Mouse (Mus musculus) midbrain, embryonic 12.5 days (tissue): Measurements from ENCODE around the gene Msi2. TPM values are rescaled to one million over a fixed set of nuclear protein-coding genes. Genes with fewer than 3 reads are reported as not detected.

Source experiments
- ATAC-seq: fragments of 200-750 bp; cut with Nextera tagmentation; 2 replicates; pipeline ENCODE4 v1.8.0; 2017; ENCODE audit warnings: low read depth, moderate TSS enrichment, moderate library complexity; ENCODE audit not compliant: low FRiP score
- H3K27ac ChIP-seq: fragments of 300-500 bp; sonication (generic); replicated peaks from 2 replicates; pipeline ENCODE4 v1.5.1; 2016; ENCODE audit warnings: mild to moderate bottlenecking
- H3K27me3 ChIP-seq: fragments of 300-500 bp; sonication (generic); 2 replicates; pipeline ENCODE4 v1.6.1; 2016; ENCODE audit warnings: mild to moderate bottlenecking
- H3K36me3 ChIP-seq: fragments of 300-500 bp; sonication (generic); 2 replicates; pipeline ENCODE4 v1.6.1; 2016
- H3K4me1 ChIP-seq: fragments of 300-500 bp; sonication (generic); 2 replicates; pipeline ENCODE4 v1.6.1; 2016
- H3K4me2 ChIP-seq: fragments of 300-500 bp; sonication (generic); replicated peaks from 2 replicates; pipeline ENCODE4 v1.6.1; 2016; ENCODE audit warnings: mild to moderate bottlenecking, moderate library complexity
- H3K4me3 ChIP-seq: fragments of 300-500 bp; sonication (generic); 2 replicates; pipeline ENCODE4 v1.5.1; 2016; ENCODE audit warnings: mild to moderate bottlenecking
- H3K9ac ChIP-seq: fragments of 300-500 bp; sonication (generic); replicated peaks from 2 replicates; pipeline ENCODE4 v1.6.1; 2016; ENCODE audit warnings: mild to moderate bottlenecking, moderate library complexity
- H3K9me3 ChIP-seq: fragments of 300-500 bp; sonication (generic); 2 replicates; pipeline ENCODE4 v1.6.1; 2016; ENCODE audit warnings: mild to moderate bottlenecking
- WGBS: fragments of 180-500 bp; shearing (Covaris S2); methylation state at CpG from one replicate; pipeline ENCODE4 v1.1.7; 2016; 5-methylcytosine and 5-hydroxymethylcytosine counted together
- polyA plus RNA-seq: library from polyadenylated mRNA; unstranded; fragments of >200 nt; fragmentation: Nextera tagmentation; extraction: Ambion mirVana; gene quantifications from 2 replicates; pipeline ENCODE4 v1.2.1, GENCODE M21; 2016

Msi2 gene
- polyA plus RNA-seq: 41.5 and 47.9 TPM in 2 replicates

- no peaks in the 10 kb centered on the region for H3K27me3 ChIP-seq
- H3K36me3 ChIP-seq: no peaks in the 10 kb centered on the region
- H3K4me3 ChIP-seq: peak within 1 kb of the TSS; percentile 98
- H3K4me2 ChIP-seq: peak within 1 kb of the TSS; percentile 86
- WGBS: under 1% methylated on average over 58 of the region's 84 CpGs
- ATAC-seq: peak; percentile 83
- H3K9me3 ChIP-seq: no peaks in the 10 kb centered on the region
- peak within 1 kb of the TSS; percentile 98 for H3K9ac ChIP-seq
- H3K4me1 ChIP-seq: peaks cover 52% of the 10 kb centered on the region
- H3K27ac ChIP-seq: peak within 1 kb of the TSS; percentile 95
Measured at GRCm38 (mm10) chr11:88718050-88718765, at the start of gene Msi2. Gene Msi2, minus strand, starts transcription at chr11:88718513.

GRCm38 (mm10) chr11:88765635-88766034 lies 47.3 kb upstream of the Msi2 start:
- 65% methylated on average over 7 of the region's 7 CpGs for WGBS
- no peak overlapping the region for H3K27ac ChIP-seq

GRCm38 (mm10) chr11:88763371-88763770 lies 45.1 kb upstream of the Msi2 start:
- Histone ChIP-seq H3K36me3 (no peaks in the 10 kb centered on the region), H3K4me2 (no peak overlapping the region), H3K27me3 (no peaks in the 10 kb centered on the region), H3K9me3 (no peaks in the 10 kb centered on the region), H3K4me1 (peaks cover 16% of the 10 kb centered on the region), H3K9ac (no peak overlapping the region), H3K4me3 (no peak overlapping the region), H3K27ac (no peak overlapping the region)
- 89% methylated on average over 13 of the region's 13 CpGs for WGBS
- ATAC-seq: no peak

More at GRCm38 (mm10) chr11:88765635-88766034, 47.3 kb upstream of the Msi2 start:
- Histone ChIP-seq H3K9me3 (no peaks in the 10 kb centered on the region), H3K4me1 (peaks cover 9% of the 10 kb centered on the region), H3K4me2 (no peak overlapping the region), H3K4me3 (no peak overlapping the region), H3K27me3 (no peaks in the 10 kb centered on the region), H3K9ac (no peak overlapping the region), H3K36me3 (no peaks in the 10 kb centered on the region)
- ATAC-seq: no peak

- no peak overlapping the region for H3K9ac ChIP-seq
- H3K4me3 ChIP-seq: no peak overlapping the region
- no peak overlapping the region for H3K27ac ChIP-seq
- 90% methylated on average over 8 of the region's 8 CpGs for WGBS
- 0 out of 2 replicates have a peak, but pooled peaks cover 3% of the 10 kb centered on the region for H3K9me3 ChIP-seq
- no peaks in the 10 kb centered on the region for H3K27me3 ChIP-seq
- ATAC-seq: no peak
- H3K4me1 ChIP-seq: peaks cover 11% of the 10 kb centered on the region
- no peaks in the 10 kb centered on the region for H3K36me3 ChIP-seq
- H3K4me2 ChIP-seq: no peak overlapping the region
Measured at GRCm38 (mm10) chr11:88759501-88759900, 41.2 kb upstream of the Msi2 start.

- 41% methylated on average over 6 of the region's 6 CpGs for WGBS
- 0 out of 2 replicates have a peak, but pooled peaks cover 3% of the 10 kb centered on the region for H3K9me3 ChIP-seq
- no peak overlapping the region for H3K4me3 ChIP-seq
- H3K27ac ChIP-seq: no peak overlapping the region
- no peak overlapping the region for H3K4me2 ChIP-seq
- H3K9ac ChIP-seq: no peak overlapping the region
- no peaks in the 10 kb centered on the region for H3K27me3 ChIP-seq
- peaks cover 11% of the 10 kb centered on the region for H3K4me1 ChIP-seq
- no peaks in the 10 kb centered on the region for H3K36me3 ChIP-seq
- no peak for ATAC-seq
Measured at GRCm38 (mm10) chr11:88758402-88758801, 40.1 kb upstream of the Msi2 start.

- WGBS: 85% methylated on average over 12 of the region's 12 CpGs
- Histone ChIP-seq H3K27me3 (no peaks in the 10 kb centered on the region), H3K4me2 (no peak overlapping the region), H3K27ac (no peak overlapping the region), H3K9me3 (no peaks in the 10 kb centered on the region), H3K4me3 (no peak overlapping the region), H3K4me1 (no peaks in the 10 kb centered on the region), H3K9ac (no peak overlapping the region), H3K36me3 (no peaks in the 10 kb centered on the region)
- ATAC-seq: no peak
Measured at GRCm38 (mm10) chr11:88745306-88745705, 27.0 kb upstream of the Msi2 start.

GRCm38 (mm10) chr11:88739574-88740295 lies 21.4 kb upstream of the Msi2 start:
- H3K4me1 ChIP-seq: no peaks in the 10 kb centered on the region

GRCm38 (mm10) chr11:88729363-88729762 lies 11.1 kb upstream of the Msi2 start:
- H3K27me3 ChIP-seq: no peaks in the 10 kb centered on the region
- no peak overlapping the region for H3K4me2 ChIP-seq
- 52% methylated on average over 5 of the region's 5 CpGs for WGBS
- no peaks in the 10 kb centered on the region for H3K36me3 ChIP-seq
- H3K9ac ChIP-seq: no peak overlapping the region
- H3K9me3 ChIP-seq: no peaks in the 10 kb centered on the region
- H3K4me3 ChIP-seq: no peak overlapping the region
- peak; percentile 30; the same call in 1 of the 2 replicates for ATAC-seq
- peaks cover 22% of the 10 kb centered on the region for H3K4me1 ChIP-seq
- H3K27ac ChIP-seq: peak overlapping the region; percentile 52

More at GRCm38 (mm10) chr11:88739574-88740295, 21.4 kb upstream of the Msi2 start:
- H3K4me3 ChIP-seq: no peak overlapping the region
- no peak overlapping the region for H3K4me2 ChIP-seq
- no peaks in the 10 kb centered on the region for H3K27me3 ChIP-seq
- WGBS: 88% methylated on average over 13 of the region's 13 CpGs
- H3K27ac ChIP-seq: no peak overlapping the region
- H3K9me3 ChIP-seq: no peaks in the 10 kb centered on the region
- no peaks in the 10 kb centered on the region for H3K36me3 ChIP-seq
- no peak for ATAC-seq
- no peak overlapping the region for H3K9ac ChIP-seq

GRCm38 (mm10) chr11:88728508-88728890 lies 10.2 kb upstream of the Msi2 start:
- Histone ChIP-seq H3K4me3 (no peak overlapping the region), H3K9me3 (no peaks in the 10 kb centered on the region), H3K4me1 (peaks cover 22% of the 10 kb centered on the region), H3K36me3 (no peaks in the 10 kb centered on the region), H3K27ac (no peak overlapping the region), H3K9ac (no peak overlapping the region), H3K27me3 (no peaks in the 10 kb centered on the region), H3K4me2 (no peak overlapping the region)
- WGBS: 3% methylated on average over 6 of the region's 6 CpGs
- ATAC-seq: no peak

GRCm38 (mm10) chr11:88727768-88728507 lies 9.6 kb upstream of the Msi2 start:
- Histone ChIP-seq H3K4me2 (no peak overlapping the region), H3K9me3 (no peaks in the 10 kb centered on the region), H3K27me3 (no peaks in the 10 kb centered on the region), H3K9ac (no peak overlapping the region), H3K4me1 (peaks cover 22% of the 10 kb centered on the region), H3K4me3 (no peak overlapping the region), H3K36me3 (no peaks in the 10 kb centered on the region), H3K27ac (0 out of 2 replicates have a peak overlapping the region, but pooled peaks have one; percentile 10)
- WGBS: 65% methylated on average over 20 of the region's 20 CpGs
- no peak for ATAC-seq

- no peak overlapping the region for H3K4me3 ChIP-seq
- H3K9me3 ChIP-seq: no peaks in the 10 kb centered on the region
- H3K27ac ChIP-seq: no peak overlapping the region
- H3K27me3 ChIP-seq: no peaks in the 10 kb centered on the region
- 50% methylated on average over 10 of the region's 10 CpGs for WGBS
- no peak overlapping the region for H3K9ac ChIP-seq
- no peaks in the 10 kb centered on the region for H3K36me3 ChIP-seq
- H3K4me2 ChIP-seq: no peak overlapping the region
- ATAC-seq: no peak
- H3K4me1 ChIP-seq: peaks cover 22% of the 10 kb centered on the region
Measured at GRCm38 (mm10) chr11:88721144-88721636, 2.9 kb upstream of the Msi2 start.
